Mouse (Mus musculus): Measurements from ENCODE around the gene Gm5737.

DNA sequence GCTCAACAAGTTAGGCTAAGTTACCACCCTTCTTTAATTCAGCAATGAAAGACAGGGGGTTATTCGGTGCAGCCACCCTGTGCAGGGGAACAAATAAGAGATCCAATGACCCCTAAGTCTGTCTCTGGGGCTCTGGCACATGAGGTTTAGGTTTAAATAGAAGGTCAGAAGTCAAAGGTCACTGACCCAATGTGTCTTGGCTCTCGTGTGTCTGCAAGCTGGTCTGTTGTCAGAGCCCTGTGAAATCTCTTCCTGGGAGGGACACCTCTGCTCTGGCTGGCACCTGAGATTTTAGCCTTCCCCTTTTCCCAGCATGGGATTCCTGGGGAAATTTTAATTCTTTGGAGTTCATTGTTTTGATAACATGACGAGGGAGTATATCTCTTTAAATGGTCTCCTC lies 50.0 kb downstream of the Gm5737 start:
- no peak for TF ChIP-seq EP300 (IDR thresholded peaks at IDR 0.05; ENCODE audit: low read depth in 1 of 2, low read length in 2 of 2)
- TF ChIP-seq POLR2AphosphoS5 (IDR thresholded peaks at IDR 0.05; ENCODE audit: borderline replicate concordance, low read depth, low read length): no peak

Measured in MEL (cell line).